Mouse (Mus musculus) heart, embryonic 16.5 days (tissue): ENCODE results near the gene Rgs10. TPM values are rescaled to one million over a fixed set of nuclear protein-coding genes. Genes with fewer than 3 reads are reported as not detected.
A peak's percentile ranks its signal among the peaks of the same experiment; 100 is the strongest.

ENCODE experiments used
- ATAC-seq: fragments of 200-750 bp; cut with Nextera tagmentation; replicated peaks from 2 replicates; pipeline ENCODE4 v1.8.0; 2017; ENCODE audit warnings: moderate number of reproducible peaks; ENCODE audit not compliant: insufficient read depth, low FRiP score; ENCODE audit errors: extremely low read depth
- H3K27ac ChIP-seq: fragments of 300-500 bp; sonication (generic); 2 replicates; pipeline ENCODE4 v1.5.1; 2014; ENCODE audit warnings: mild to moderate bottlenecking, low read length, control low read depth, moderate library complexity
- H3K27me3 ChIP-seq: fragments of 300-500 bp; sonication (generic); 2 replicates; pipeline ENCODE4 v1.6.1; 2014; ENCODE audit warnings: low read length, mixed read lengths; ENCODE audit not compliant: control insufficient read depth, insufficient read depth
- H3K36me3 ChIP-seq: fragments of 300-500 bp; sonication (generic); 2 replicates; pipeline ENCODE4 v1.6.1; 2014; ENCODE audit not compliant: control insufficient read depth, insufficient read depth
- H3K4me1 ChIP-seq: fragments of 300-500 bp; sonication (generic); 2 replicates; pipeline ENCODE4 v1.6.1; 2014; ENCODE audit warnings: low read length, mixed read lengths; ENCODE audit not compliant: control insufficient read depth, insufficient read depth
- H3K4me2 ChIP-seq: fragments of 300-500 bp; sonication (generic); 2 replicates; pipeline ENCODE4 v1.6.1; 2014; ENCODE audit warnings: low read depth, mild to moderate bottlenecking, control low read depth, low read length
- H3K4me3 ChIP-seq: fragments of 300-500 bp; sonication (generic); 2 replicates; pipeline ENCODE4 v1.5.1; 2014; ENCODE audit warnings: mild to moderate bottlenecking, control low read depth, low read length
- H3K9ac ChIP-seq: fragments of 300-500 bp; sonication (generic); 2 replicates; pipeline ENCODE4 v1.6.1; 2014; ENCODE audit warnings: low read length, control low read depth
- H3K9me3 ChIP-seq: fragments of 300-500 bp; sonication (generic); replicated peaks from 2 replicates; pipeline ENCODE4 v1.6.1; 2016; ENCODE audit warnings: low read length; ENCODE audit not compliant: control insufficient read depth
- WGBS: fragments of 180-500 bp; shearing (Covaris S2); extraction: QIAGEN DNeasy Blood & Tissue Kit; methylation state at CpG from one replicate; pipeline ENCODE4 v1.1.7; 2014; 5-methylcytosine and 5-hydroxymethylcytosine counted together
- polyA plus RNA-seq: library from polyadenylated mRNA; unstranded; fragments of >200 nt; fragmentation: Nextera tagmentation; extraction: Ambion mirVana; gene quantifications from 2 replicates; pipeline ENCODE4 v1.2.1, GENCODE M21; 2015

The Rgs10 gene
- polyA plus RNA-seq, 1 experiment from 2014 or later = 11.6 TPM

DNA sequence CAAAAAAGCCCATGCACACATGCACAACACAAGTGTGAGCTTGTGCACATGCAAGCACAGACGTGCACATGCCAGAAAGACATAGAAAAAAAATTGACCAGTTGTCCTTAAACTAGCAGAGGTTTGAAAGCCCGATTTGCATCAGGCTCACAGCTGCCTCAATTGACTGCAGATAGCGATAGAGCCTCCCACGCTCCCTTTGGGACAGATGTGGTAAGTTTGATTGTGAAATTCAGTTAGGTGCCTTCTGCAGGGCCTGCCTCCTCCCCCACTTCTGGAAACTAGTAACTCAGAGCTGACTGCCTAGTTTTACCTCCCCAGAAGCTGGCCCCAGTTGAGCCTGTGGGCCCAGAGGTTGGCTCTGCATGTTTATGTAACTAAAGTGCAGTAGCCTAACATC lies 19.9 kb downstream of the Rgs10 start:
- no peak overlapping the region for H3K4me3 ChIP-seq
- H3K27me3 ChIP-seq = no peaks in the 10 kb centered on the region
- no peaks in the 10 kb centered on the region for H3K36me3 ChIP-seq
- H3K4me2 ChIP-seq = no peak overlapping the region
- H3K9ac ChIP-seq = no peak overlapping the region
- H3K27ac ChIP-seq = no peak overlapping the region
- peaks cover 4% of the 10 kb centered on the region for H3K4me1 ChIP-seq
- no peak for ATAC-seq
- H3K9me3 ChIP-seq = peaks cover 4% of the 10 kb centered on the region; the same call in 1 of the 2 replicates
- 63% methylated on average over 4 of the region's 4 CpGs for WGBS

GRCm38 (mm10) chr7:128397066-128397465 lies 21.5 kb downstream of the Rgs10 start:
- H3K27me3 ChIP-seq = no peaks in the 10 kb centered on the region
- no peak overlapping the region for H3K4me3 ChIP-seq
- H3K4me1 ChIP-seq = peaks cover 16% of the 10 kb centered on the region
- peaks cover 4% of the 10 kb centered on the region; the same call in 1 of the 2 replicates for H3K9me3 ChIP-seq
- no peaks in the 10 kb centered on the region for H3K36me3 ChIP-seq
- no peak overlapping the region for H3K4me2 ChIP-seq
- no peak for ATAC-seq
- H3K9ac ChIP-seq = no peak overlapping the region
- WGBS = 46% methylated on average over 2 of the region's 2 CpGs
- H3K27ac ChIP-seq = no peak overlapping the region

DNA sequence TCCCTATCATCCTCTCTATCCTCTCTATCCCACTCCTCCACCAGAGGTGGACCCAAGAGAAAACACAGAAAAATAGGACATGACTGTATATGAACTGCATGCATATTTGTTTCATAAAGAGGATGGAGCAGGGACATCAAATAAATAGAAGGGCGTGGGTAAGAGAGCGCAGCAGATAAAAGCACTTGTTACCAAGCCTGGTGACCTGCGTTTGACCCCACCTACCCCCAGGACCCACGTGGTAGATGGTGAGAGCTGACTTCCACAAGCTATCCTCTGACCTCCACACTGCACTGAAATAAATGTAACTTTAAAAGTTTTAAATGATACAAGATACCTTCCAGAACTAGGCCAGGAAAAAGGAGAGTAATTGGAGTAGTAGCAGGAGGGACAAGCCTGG lies 24.8 kb downstream of the Rgs10 start:
- H3K4me2 ChIP-seq = no peak overlapping the region
- no peaks in the 10 kb centered on the region for H3K9me3 ChIP-seq
- WGBS = 40% methylated on average over 4 of the region's 4 CpGs
- H3K4me3 ChIP-seq = no peak overlapping the region
- no peaks in the 10 kb centered on the region for H3K27me3 ChIP-seq
- no peak overlapping the region for H3K9ac ChIP-seq
- no peaks in the 10 kb centered on the region for H3K36me3 ChIP-seq
- ATAC-seq = no peak
- H3K27ac ChIP-seq = no peak overlapping the region; the same call in 1 of the 2 replicates
- peaks cover 39% of the 10 kb centered on the region for H3K4me1 ChIP-seq

DNA sequence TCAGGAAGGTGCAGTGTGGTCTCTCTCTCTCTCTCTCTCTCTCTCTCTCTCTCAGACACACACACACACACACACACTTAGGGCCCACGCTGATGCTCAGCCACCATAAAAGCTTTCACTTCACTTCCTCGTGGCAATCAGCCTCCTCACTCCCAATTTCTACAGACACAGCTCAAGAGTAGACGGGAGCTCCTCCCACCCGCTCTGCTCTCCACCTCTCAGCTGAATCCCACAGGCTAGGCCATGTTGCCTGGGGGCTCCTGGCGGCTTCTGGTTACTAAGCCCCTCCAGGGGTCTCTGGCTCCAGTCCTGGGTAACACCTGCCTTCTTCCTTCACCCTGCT lies 25.6 kb downstream of the Rgs10 start:
- Histone ChIP-seq H3K27me3 (no peaks in the 10 kb centered on the region), H3K9ac (no peak overlapping the region), H3K4me3 (no peak overlapping the region), H3K9me3 (no peaks in the 10 kb centered on the region), H3K4me2 (no peak overlapping the region), H3K4me1 (peaks cover 42% of the 10 kb centered on the region), H3K27ac (peak overlapping the region; percentile 25), H3K36me3 (no peaks in the 10 kb centered on the region)
- no peak for ATAC-seq
- WGBS = 40% methylated on average over 5 of the region's 5 CpGs

GRCm38 (mm10) chr7:128392071-128392971 lies 26.2 kb downstream of the Rgs10 start:
- no peak overlapping the region for H3K4me3 ChIP-seq
- H3K27me3 ChIP-seq = no peaks in the 10 kb centered on the region
- 0 out of 2 replicates have a peak overlapping the region, but pooled peaks have one; percentile 0 for H3K4me2 ChIP-seq
- H3K4me1 ChIP-seq = peaks cover 42% of the 10 kb centered on the region
- no peaks in the 10 kb centered on the region for H3K36me3 ChIP-seq
- 48% methylated on average over 18 of the region's 18 CpGs for WGBS
- no peak overlapping the region for H3K9ac ChIP-seq
- ATAC-seq = peak; percentile 49
- H3K9me3 ChIP-seq = no peaks in the 10 kb centered on the region
- peak overlapping the region; percentile 25 for H3K27ac ChIP-seq

GRCm38 (mm10) chr7:128391267-128392057 lies 27.1 kb downstream of the Rgs10 start:
- no peak overlapping the region; the same call in 1 of the 2 replicates for H3K9ac ChIP-seq

GRCm38 (mm10) chr7:128388968-128389367 lies 29.6 kb downstream of the Rgs10 start:
- peak; percentile 56 for ATAC-seq
- H3K4me1 ChIP-seq = peaks cover 41% of the 10 kb centered on the region

More at GRCm38 (mm10) chr7:128391267-128392057, 27.1 kb downstream of the Rgs10 start:
- Histone ChIP-seq H3K9me3 (no peaks in the 10 kb centered on the region), H3K27me3 (no peaks in the 10 kb centered on the region), H3K4me2 (no peak overlapping the region), H3K4me1 (peaks cover 42% of the 10 kb centered on the region), H3K4me3 (no peak overlapping the region), H3K27ac (peak overlapping the region; percentile 25), H3K36me3 (no peaks in the 10 kb centered on the region)
- ATAC-seq = 0 out of 2 replicates have a peak, but pooled peaks have one; percentile 16
- 27% methylated on average over 12 of the region's 12 CpGs for WGBS

DNA sequence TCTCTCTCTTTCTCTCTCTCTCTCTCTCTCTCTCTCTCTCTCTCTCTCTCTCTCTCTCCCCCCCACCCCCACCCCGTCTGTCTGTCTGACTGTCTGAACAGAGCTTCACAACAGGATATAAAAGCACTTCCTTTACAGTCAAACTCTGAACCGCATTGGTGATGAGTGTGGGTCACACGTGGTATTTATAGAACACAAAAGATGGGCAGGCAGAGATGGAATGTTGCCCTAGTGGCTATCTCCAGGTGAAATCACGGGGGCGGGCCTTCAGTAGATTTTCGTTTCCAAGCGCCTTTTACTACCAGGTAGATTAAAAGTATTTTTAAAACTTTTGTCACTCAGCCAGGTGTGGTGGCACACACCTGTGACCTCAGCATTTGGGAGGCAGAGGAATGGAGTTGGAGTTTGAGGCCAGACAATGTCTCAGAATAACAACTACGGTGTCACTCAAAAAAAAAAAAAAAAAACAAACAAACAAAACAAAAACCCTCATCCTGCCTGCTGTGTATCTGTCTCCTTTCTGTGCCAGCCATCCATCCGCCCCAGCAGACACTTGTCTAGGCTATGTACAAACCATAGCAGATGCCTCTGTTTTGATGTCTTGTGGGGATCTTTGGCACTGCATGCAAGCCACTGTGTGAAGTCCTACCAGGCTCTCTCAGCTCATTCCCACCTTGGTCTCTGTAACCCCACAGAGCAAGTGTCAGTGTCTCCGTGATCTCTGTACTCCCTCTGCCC lies 34.7 kb downstream of the Rgs10 start:
- Histone ChIP-seq H3K4me3 (no peak overlapping the region), H3K36me3 (no peaks in the 10 kb centered on the region), H3K9me3 (no peaks in the 10 kb centered on the region), H3K4me2 (no peak overlapping the region), H3K9ac (no peak overlapping the region), H3K4me1 (peaks cover 17% of the 10 kb centered on the region), H3K27me3 (no peaks in the 10 kb centered on the region), H3K27ac (no peak overlapping the region)
- 48% methylated on average over 10 of the region's 10 CpGs for WGBS
- ATAC-seq = peak; percentile 33; the same call in 1 of the 2 replicates

More at GRCm38 (mm10) chr7:128388968-128389367, 29.6 kb downstream of the Rgs10 start:
- 11% methylated on average over 7 of the region's 7 CpGs for WGBS
- Histone ChIP-seq H3K9me3 (no peaks in the 10 kb centered on the region), H3K4me3 (no peak overlapping the region), H3K4me2 (peak overlapping the region; percentile 15; the same call in 1 of the 2 replicates), H3K36me3 (no peaks in the 10 kb centered on the region), H3K27ac (peak overlapping the region; percentile 5; the same call in 1 of the 2 replicates), H3K9ac (peak overlapping the region; percentile 29; the same call in 1 of the 2 replicates), H3K27me3 (no peaks in the 10 kb centered on the region)
